Mouse (Mus musculus): Measurements from ENCODE around the gene Unkl. TPM values are rescaled to one million over a fixed set of nuclear protein-coding genes. Genes with fewer than 3 reads are reported as not detected.
A peak's percentile ranks its signal among the peaks of the same experiment; 100 is the strongest.
"Not testable (repeated sequence)": the region's sequence is repeated elsewhere in the genome, so short reads cannot be mapped to it uniquely, and the experiment has no call there.

The Unkl gene
- polyA plus RNA-seq, 1 experiment from 2014 or later: 9.3 TPM

DNA sequence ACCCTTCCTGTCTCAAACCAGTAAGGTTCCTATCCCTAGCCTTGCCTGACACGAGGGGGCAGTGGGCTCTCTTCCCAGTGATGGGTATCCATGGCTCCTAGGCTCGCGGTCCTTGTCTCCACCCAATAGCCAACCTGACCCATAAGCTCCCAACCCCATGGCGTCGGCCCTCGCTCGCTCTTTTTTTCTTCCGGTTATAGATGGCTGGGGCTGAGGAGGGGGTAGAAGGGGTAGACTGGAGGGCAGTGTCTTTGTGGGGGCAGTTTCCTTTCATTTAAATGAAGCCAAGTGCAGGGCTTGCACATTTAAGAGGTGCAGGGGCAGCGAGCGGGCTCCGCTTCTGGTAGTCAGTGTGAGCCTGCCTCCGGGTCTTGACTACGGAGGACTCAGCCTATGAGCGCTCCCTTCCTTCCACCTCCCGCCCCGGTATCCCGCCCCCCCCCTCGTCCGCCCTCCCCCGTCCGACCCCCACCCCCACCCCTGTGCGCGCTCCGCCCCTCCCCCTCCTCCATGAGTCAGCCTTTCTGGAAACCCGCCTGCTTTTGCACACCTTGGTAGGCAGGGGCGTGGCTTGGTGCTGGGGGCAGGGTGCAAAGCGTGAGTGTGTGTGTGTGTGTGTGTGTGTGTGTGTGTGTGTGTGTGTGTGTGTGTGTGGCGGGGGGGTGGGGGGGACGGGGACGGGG is 33.8 kb downstream of the Unkl start:
- peak overlapping the region; percentile 46; the same call in 1 of the 2 replicates for H3K27ac ChIP-seq (replicated peaks)
- H3K4me1 ChIP-seq (replicated peaks): peaks cover 19% of the 10 kb centered on the region
- WGBS: 2% methylated on average over 18 of the region's 30 CpGs
- H3K9ac ChIP-seq: peak overlapping the region; percentile 68
- no peaks in the 10 kb centered on the region for H3K27me3 ChIP-seq
- H3K9me3 ChIP-seq: no peaks in the 10 kb centered on the region
- ATAC-seq (ENCODE audit: low read depth): peak; percentile 82
- peaks cover 45% of the 10 kb centered on the region for H3K36me3 ChIP-seq
- H3K4me3 ChIP-seq: peak overlapping the region; percentile 36
- H3K4me2 ChIP-seq: peak overlapping the region; percentile 58

DNA sequence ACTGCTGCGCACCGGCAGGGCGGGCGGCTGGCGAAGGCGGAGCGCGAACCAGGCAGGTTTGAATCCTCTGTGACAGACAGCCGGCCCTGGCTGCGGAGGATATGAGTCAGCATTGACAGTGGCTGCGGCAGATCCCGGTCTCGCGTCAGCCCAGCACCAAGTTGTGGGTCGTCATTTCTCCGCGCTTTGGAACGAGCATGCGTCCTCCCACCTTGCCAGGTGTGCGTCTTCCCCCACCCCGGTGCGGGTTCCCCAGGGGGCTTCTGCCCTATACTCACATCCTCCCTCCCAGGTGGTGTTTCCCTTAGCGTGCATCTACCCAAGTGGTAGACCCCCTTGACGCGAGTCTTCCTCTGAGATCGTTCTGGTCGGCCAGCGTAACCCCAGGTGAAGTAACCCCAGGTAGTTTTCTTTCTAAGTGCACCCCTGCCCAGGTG is 34.3 kb downstream of the Unkl start:
- WGBS: 11% methylated on average over 17 of the region's 28 CpGs
- peak overlapping the region; percentile 58 for H3K4me2 ChIP-seq
- H3K27me3 ChIP-seq; H3K27ac ChIP-seq (replicated peaks); H3K9me3 ChIP-seq: not testable (repeated sequence)
- peaks cover 19% of the 10 kb centered on the region for H3K4me1 ChIP-seq (replicated peaks)
- H3K9ac ChIP-seq: peak overlapping the region; percentile 46; the same call in 1 of the 2 replicates
- H3K4me3 ChIP-seq: peak overlapping the region; percentile 36
- ATAC-seq (ENCODE audit: low read depth): peak; percentile 88
- peaks cover 45% of the 10 kb centered on the region for H3K36me3 ChIP-seq

GRCm38 (mm10) chr17:25222951-25223601 is 34.9 kb downstream of the Unkl start:
- H3K9me3 ChIP-seq: no peaks in the 10 kb centered on the region
- ATAC-seq (ENCODE audit: low read depth): no peak
- no peak overlapping the region for H3K27ac ChIP-seq (replicated peaks)
- H3K4me3 ChIP-seq: peak overlapping the region; percentile 24
- peak overlapping the region; percentile 46; the same call in 1 of the 2 replicates for H3K9ac ChIP-seq
- peaks cover 19% of the 10 kb centered on the region for H3K4me1 ChIP-seq (replicated peaks)
- H3K36me3 ChIP-seq: peaks cover 41% of the 10 kb centered on the region
- peak overlapping the region; percentile 58 for H3K4me2 ChIP-seq
- H3K27me3 ChIP-seq: no peaks in the 10 kb centered on the region
- WGBS: 54% methylated on average over 6 of the region's 6 CpGs

GRCm38 (mm10) chr17:25224586-25225222 is 36.5 kb downstream of the Unkl start:
- H3K4me3 ChIP-seq: no peak overlapping the region
- no peak for ATAC-seq (ENCODE audit: low read depth)
- H3K36me3 ChIP-seq: peaks cover 37% of the 10 kb centered on the region
- H3K4me1 ChIP-seq (replicated peaks): peaks cover 19% of the 10 kb centered on the region
- WGBS: 89% methylated on average over 7 of the region's 7 CpGs
- H3K9ac ChIP-seq: no peak overlapping the region
- H3K9me3 ChIP-seq: no peaks in the 10 kb centered on the region
- no peak overlapping the region for H3K4me2 ChIP-seq
- H3K27me3 ChIP-seq: no peaks in the 10 kb centered on the region
- H3K27ac ChIP-seq (replicated peaks): no peak overlapping the region

GRCm38 (mm10) chr17:25225659-25226058 is 37.5 kb downstream of the Unkl start:
- H3K27me3 ChIP-seq: no peaks in the 10 kb centered on the region
- no peak overlapping the region for H3K4me2 ChIP-seq
- H3K4me3 ChIP-seq: no peak overlapping the region
- H3K36me3 ChIP-seq: peaks cover 39% of the 10 kb centered on the region
- H3K9ac ChIP-seq: no peak overlapping the region
- no peak for ATAC-seq (ENCODE audit: low read depth)
- no peaks in the 10 kb centered on the region for H3K9me3 ChIP-seq
- WGBS: 91% methylated on average over 4 of the region's 4 CpGs
- peaks cover 19% of the 10 kb centered on the region for H3K4me1 ChIP-seq (replicated peaks)
- no peak overlapping the region for H3K27ac ChIP-seq (replicated peaks)

DNA sequence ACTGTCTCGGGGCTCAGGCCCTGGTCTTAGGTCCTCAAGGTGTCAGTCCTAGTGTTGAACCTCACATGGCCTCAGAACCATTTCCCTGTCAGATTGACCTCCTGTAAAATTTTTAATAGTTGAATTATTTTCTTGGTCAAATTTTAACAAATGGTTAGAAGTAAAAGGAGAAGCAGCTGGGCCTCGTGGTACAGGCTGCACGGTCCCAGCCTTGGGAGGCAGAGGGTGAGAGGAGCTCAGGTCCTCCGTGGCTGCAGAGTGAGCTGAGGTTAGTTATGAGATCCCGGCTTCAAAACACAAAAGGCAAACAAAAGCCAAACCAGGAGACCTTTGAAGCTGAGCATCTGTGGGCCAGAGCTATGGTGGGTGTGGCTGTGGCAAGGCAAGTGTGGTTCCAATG is 39.8 kb downstream of the Unkl start:
- 86% methylated on average over 5 of the region's 5 CpGs for WGBS
- no peak for ATAC-seq (ENCODE audit: low read depth)

GRCm38 (mm10) chr17:25230014-25230655 is 41.9 kb downstream of the Unkl start:
- H3K4me2 ChIP-seq; H3K4me1 ChIP-seq (replicated peaks); H3K27me3 ChIP-seq; H3K9me3 ChIP-seq; H3K4me3 ChIP-seq; ATAC-seq (ENCODE audit: low read depth); H3K27ac ChIP-seq (replicated peaks); H3K9ac ChIP-seq: not testable (repeated sequence)
- 83% methylated on average over 17 of the region's 17 CpGs for WGBS
- peaks cover 54% of the 10 kb centered on the region for H3K36me3 ChIP-seq

More for the DNA sequence above, 39.8 kb downstream of the Unkl start:
- no peaks in the 10 kb centered on the region for H3K9me3 ChIP-seq
- H3K4me1 ChIP-seq (replicated peaks): 0 out of 2 replicates have a peak, but pooled peaks cover 2% of the 10 kb centered on the region
- no peak overlapping the region for H3K27ac ChIP-seq (replicated peaks)
- H3K36me3 ChIP-seq: peaks cover 47% of the 10 kb centered on the region
- H3K9ac ChIP-seq: no peak overlapping the region
- H3K4me2 ChIP-seq: no peak overlapping the region
- no peaks in the 10 kb centered on the region for H3K27me3 ChIP-seq
- H3K4me3 ChIP-seq: no peak overlapping the region

DNA sequence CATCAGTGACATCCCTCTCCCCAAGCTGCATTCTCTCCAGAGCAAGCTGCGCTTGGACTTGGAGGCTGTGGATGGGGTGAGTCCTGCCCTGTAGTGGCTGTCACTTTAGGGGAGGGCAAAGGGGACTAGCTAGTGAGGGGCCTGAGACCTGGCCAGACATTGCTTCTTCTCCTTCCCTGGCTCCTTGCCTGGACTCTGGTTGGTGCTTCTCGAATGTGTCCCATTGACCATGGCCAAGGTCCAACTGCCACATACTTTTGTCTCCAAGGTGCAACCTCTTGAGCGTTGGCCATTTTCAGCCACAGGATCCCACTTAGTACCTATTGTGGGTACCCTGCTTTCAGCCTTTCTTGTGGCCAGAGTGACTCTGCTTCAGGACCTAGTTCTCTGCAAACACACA is 42.5 kb downstream of the Unkl start:
- H3K9me3 ChIP-seq: no peaks in the 10 kb centered on the region
- H3K36me3 ChIP-seq: peaks cover 57% of the 10 kb centered on the region
- no peaks in the 10 kb centered on the region for H3K4me1 ChIP-seq (replicated peaks)
- H3K9ac ChIP-seq: no peak overlapping the region
- no peak overlapping the region for H3K4me2 ChIP-seq
- no peak for ATAC-seq (ENCODE audit: low read depth)
- 94% methylated on average over 3 of the region's 3 CpGs for WGBS
- H3K27ac ChIP-seq (replicated peaks): no peak overlapping the region
- H3K27me3 ChIP-seq: no peaks in the 10 kb centered on the region
- H3K4me3 ChIP-seq: no peak overlapping the region

GRCm38 (mm10) chr17:25231621-25232020 is 43.4 kb downstream of the Unkl start:
- H3K36me3 ChIP-seq: peaks cover 52% of the 10 kb centered on the region

GRCm38 (mm10) chr17:25235635-25236034 is 47.4 kb downstream of the Unkl start:
- H3K4me2 ChIP-seq: no peak overlapping the region
- no peak overlapping the region for H3K9ac ChIP-seq
- peaks cover 34% of the 10 kb centered on the region for H3K36me3 ChIP-seq
- whole genome bisulfite sequencing: 88% methylated on average over 9 of the region's 9 CpGs
- H3K27ac ChIP-seq (replicated peaks): no peak overlapping the region
- H3K4me1 ChIP-seq (replicated peaks): peaks cover 17% of the 10 kb centered on the region
- no peak overlapping the region for H3K4me3 ChIP-seq
- no peaks in the 10 kb centered on the region for H3K9me3 ChIP-seq
- no peaks in the 10 kb centered on the region for H3K27me3 ChIP-seq
- no peak for ATAC-seq (ENCODE audit: low read depth)

More at GRCm38 (mm10) chr17:25231621-25232020, 43.4 kb downstream of the Unkl start:
- H3K4me1 ChIP-seq (replicated peaks); H3K4me2 ChIP-seq; H3K27me3 ChIP-seq; H3K9me3 ChIP-seq; H3K9ac ChIP-seq; H3K27ac ChIP-seq (replicated peaks); H3K4me3 ChIP-seq: not testable (repeated sequence)
- WGBS: 94% methylated on average over 6 of the region's 11 CpGs
- peak; percentile 72; the same call in 1 of the 2 replicates for ATAC-seq (ENCODE audit: low read depth)

- ATAC-seq (ENCODE audit: low read depth): peak; percentile 80
- under 1% methylated on average over 80 of the region's 80 CpGs for WGBS
- peak within 1 kb of the TSS; percentile 99 for H3K4me2 ChIP-seq
Measured at GRCm38 (mm10) chr17:25239695-25240636, 51.8 kb downstream of the Unkl start, which contains the start of the genes Gnptg and Tsr3. TSS of gene Gnptg (minus strand) at chr17:25240124. TSS of gene Tsr3 (plus strand) at chr17:25240170.

More at GRCm38 (mm10) chr17:25239695-25240636, 51.8 kb downstream of the Unkl start, which contains the start of the genes Gnptg and Tsr3:
- Histone ChIP-seq H3K4me3 (peak within 1 kb of the TSS; percentile 99), H3K4me1 (replicated peaks) (peaks cover 28% of the 10 kb centered on the region), H3K27ac (replicated peaks) (peak within 1 kb of the TSS; percentile 81), H3K9me3 (no peaks in the 10 kb centered on the region), H3K9ac (peak within 1 kb of the TSS; percentile 98), H3K27me3 (no peaks in the 10 kb centered on the region), H3K36me3 (peaks cover 55% of the 10 kb centered on the region)

Data from neural tube, embryonic 13.5 days (tissue).